Mouse (Mus musculus) bone marrow macrophage, adult 2 months (primary cell): ENCODE measurements around the gene Mink1.

ENCODE experiments used
- CTCF ChIP-seq: IDR thresholded peaks from 2 replicates; pipeline ENCODE4 v1.5.1; 2012; ENCODE audit warnings: low read depth, mild to moderate bottlenecking, low read length, moderate library complexity
- POLR2A ChIP-seq: IDR thresholded peaks from 2 replicates; pipeline ENCODE4 v1.6.1; 2012; ENCODE audit warnings: mild to moderate bottlenecking, low read depth, low read length, borderline replicate concordance

- no peak for TF ChIP-seq CTCF
- TF ChIP-seq POLR2A = no peak
These were observed 94.3 kb downstream of the Mink1 start, which contains the start of gene Eno3 for GRCm38 (mm10) chr11:70656964-70657363.
